Mouse (Mus musculus): ENCODE data around the gene Chst3. TPM values are rescaled to one million over a fixed set of nuclear protein-coding genes. Genes with fewer than 3 reads are reported as not detected.
"Not testable (repeated sequence)": the region's sequence is repeated elsewhere in the genome, so short reads cannot be mapped to it uniquely, and the experiment has no call there.

Chst3 gene
- polyA plus RNA-seq, 2 experiments, result 0.09 to 0.13 TPM

- Histone ChIP-seq H3K4me2 (ENCODE audit: low read depth) (no peak overlapping the region), H3K4me1 (replicated peaks; ENCODE audit: control insufficient read depth in 2 of 2, insufficient read depth in 2 of 2, low read length in 1 of 2) (no peaks in the 10 kb centered on the region), H3K9me3 (ENCODE audit: control insufficient read depth, low read length) (no peaks in the 10 kb centered on the region), H3K4me3 (ENCODE audit: insufficient read depth in 1 of 2, low read depth in 2 of 2, low read length in 2 of 2) (no peak overlapping the region), H3K9ac (replicated peaks) (no peak overlapping the region), H3K27ac (no peak overlapping the region), H3K36me3 (replicated peaks; ENCODE audit: control insufficient read depth, insufficient read depth, low read depth) (no peaks in the 10 kb centered on the region), H3K27me3 (ENCODE audit: control insufficient read depth, insufficient read depth, low read length) (no peaks in the 10 kb centered on the region)
- ATAC-seq (ENCODE audit: insufficient read depth) (no peak), DNase-seq (ENCODE audit: low read depth in 3 of 3, low spot score in 3 of 3) (no peak)
- WGBS (ENCODE audit: insufficient replicate concordance), result 27% methylated on average over 2 of the region's 2 CpGs
- no peak for TF ChIP-seq EP300 (IDR thresholded peaks at IDR 0.05; ENCODE audit: low read depth)
Observed at GRCm38 (mm10) chr10:60168306-60168705, 50.8 kb downstream of the Chst3 start.

DNA sequence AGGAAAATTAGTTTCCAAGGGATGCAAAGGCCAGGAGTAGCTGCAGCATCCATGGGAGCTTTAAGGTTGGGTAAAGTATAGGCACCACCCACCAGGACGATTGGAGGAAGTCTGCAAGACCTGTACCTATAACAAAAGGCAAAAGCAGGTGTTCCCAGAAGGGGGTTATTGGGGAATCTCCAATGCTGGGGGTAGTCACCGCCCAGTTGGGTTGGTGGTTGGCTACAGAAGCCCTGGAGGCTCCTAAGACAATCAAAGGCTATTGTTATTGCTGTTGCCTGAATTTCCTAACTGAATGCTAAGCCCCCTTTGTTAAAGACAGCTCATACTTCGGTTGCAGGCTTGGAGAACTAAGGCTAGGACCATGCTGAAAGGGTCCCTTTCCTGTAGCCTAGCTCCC lies 53.0 kb downstream of the Chst3 start:
- no peak for DNase-seq (ENCODE audit: low read depth in 3 of 3, low spot score in 3 of 3)
- Histone ChIP-seq H3K36me3 (replicated peaks; ENCODE audit: control insufficient read depth, insufficient read depth, low read depth) (no peaks in the 10 kb centered on the region), H3K4me1 (replicated peaks; ENCODE audit: control insufficient read depth in 2 of 2, insufficient read depth in 2 of 2, low read length in 1 of 2) (no peaks in the 10 kb centered on the region), H3K9me3 (ENCODE audit: control insufficient read depth, low read length) (no peaks in the 10 kb centered on the region), H3K27me3 (ENCODE audit: control insufficient read depth, insufficient read depth, low read length) (no peaks in the 10 kb centered on the region), H3K4me3 (ENCODE audit: insufficient read depth in 1 of 2, low read depth in 2 of 2, low read length in 2 of 2) (no peak overlapping the region), H3K9ac (replicated peaks) (no peak overlapping the region), H3K27ac (no peak overlapping the region), H3K4me2 (ENCODE audit: low read depth) (no peak overlapping the region)
- WGBS (ENCODE audit: insufficient replicate concordance), result 23% methylated on average over 3 of the region's 3 CpGs
- TF ChIP-seq EP300 (IDR thresholded peaks at IDR 0.05; ENCODE audit: low read depth) (no peak), CTCF (IDR thresholded peaks at IDR 0.05; ENCODE audit: low read depth) (no peak)
- no peak for ATAC-seq (ENCODE audit: insufficient read depth)

- H3K27me3 ChIP-seq (ENCODE audit: control insufficient read depth, insufficient read depth, low read length), result no peaks in the 10 kb centered on the region
- no peak for ATAC-seq (ENCODE audit: insufficient read depth)
- H3K9me3 ChIP-seq (ENCODE audit: control insufficient read depth, low read length), result no peaks in the 10 kb centered on the region
- no peak overlapping the region for H3K4me2 ChIP-seq (ENCODE audit: low read depth)
- H3K27ac ChIP-seq, result no peak overlapping the region
- no peaks in the 10 kb centered on the region for H3K4me1 ChIP-seq (replicated peaks; ENCODE audit: control insufficient read depth in 2 of 2, insufficient read depth in 2 of 2, low read length in 1 of 2)
- DNase-seq (ENCODE audit: low read depth in 3 of 3, low spot score in 3 of 3), result no peak
- no peak for TF ChIP-seq EP300 (IDR thresholded peaks at IDR 0.05; ENCODE audit: low read depth)
- TF ChIP-seq CTCF (IDR thresholded peaks at IDR 0.05; ENCODE audit: low read depth), result no peak
- H3K36me3 ChIP-seq (replicated peaks; ENCODE audit: control insufficient read depth, insufficient read depth, low read depth), result no peaks in the 10 kb centered on the region
- 58% methylated on average over 1 of the region's 1 CpGs for WGBS (ENCODE audit: insufficient replicate concordance)
- H3K9ac ChIP-seq (replicated peaks), result no peak overlapping the region
- H3K4me3 ChIP-seq (ENCODE audit: insufficient read depth in 1 of 2, low read depth in 2 of 2, low read length in 2 of 2), result no peak overlapping the region
Observed at GRCm38 (mm10) chr10:60164869-60165268, 54.2 kb downstream of the Chst3 start.

DNA sequence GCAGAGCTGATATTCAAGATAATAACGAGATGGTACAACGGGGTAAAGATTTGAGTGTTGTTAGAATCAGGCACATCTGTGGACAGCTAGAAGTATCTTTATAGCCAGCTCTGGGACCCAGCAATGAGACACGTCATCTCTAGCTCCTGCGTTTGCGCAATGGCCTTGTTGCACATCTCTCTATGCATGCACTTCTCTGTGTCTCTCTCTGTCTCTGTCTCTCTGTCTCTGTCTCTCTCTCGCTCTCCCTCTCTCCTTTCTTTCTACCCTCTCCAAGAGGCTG lies 56.1 kb downstream of the Chst3 start:
- WGBS (ENCODE audit: insufficient replicate concordance), result 65% methylated on average over 6 of the region's 6 CpGs
- Histone ChIP-seq H3K4me3 (ENCODE audit: insufficient read depth in 1 of 2, low read depth in 2 of 2, low read length in 2 of 2) (no peak overlapping the region), H3K9me3 (ENCODE audit: control insufficient read depth, low read length) (no peaks in the 10 kb centered on the region), H3K36me3 (replicated peaks; ENCODE audit: control insufficient read depth, insufficient read depth, low read depth) (no peaks in the 10 kb centered on the region), H3K27ac (no peak overlapping the region), H3K27me3 (ENCODE audit: control insufficient read depth, insufficient read depth, low read length) (no peaks in the 10 kb centered on the region), H3K9ac (replicated peaks) (no peak overlapping the region), H3K4me1 (replicated peaks; ENCODE audit: control insufficient read depth in 2 of 2, insufficient read depth in 2 of 2, low read length in 1 of 2) (no peaks in the 10 kb centered on the region), H3K4me2 (ENCODE audit: low read depth) (no peak overlapping the region)
- DNase-seq (ENCODE audit: low read depth in 3 of 3, low spot score in 3 of 3) (no peak), ATAC-seq (ENCODE audit: insufficient read depth) (no peak)
- TF ChIP-seq EP300 (IDR thresholded peaks at IDR 0.05; ENCODE audit: low read depth) (no peak), CTCF (IDR thresholded peaks at IDR 0.05; ENCODE audit: low read depth) (no peak)

GRCm38 (mm10) chr10:60162184-60162972 lies 56.7 kb downstream of the Chst3 start:
- H3K36me3 ChIP-seq (replicated peaks; ENCODE audit: control insufficient read depth, insufficient read depth, low read depth); H3K4me3 ChIP-seq (ENCODE audit: insufficient read depth in 1 of 2, low read depth in 2 of 2, low read length in 2 of 2); H3K27ac ChIP-seq; DNase-seq (ENCODE audit: low read depth in 3 of 3, low spot score in 3 of 3); H3K9me3 ChIP-seq (ENCODE audit: control insufficient read depth, low read length); H3K4me2 ChIP-seq (ENCODE audit: low read depth); H3K4me1 ChIP-seq (replicated peaks; ENCODE audit: control insufficient read depth in 2 of 2, insufficient read depth in 2 of 2, low read length in 1 of 2); ATAC-seq (ENCODE audit: insufficient read depth); H3K9ac ChIP-seq (replicated peaks); H3K27me3 ChIP-seq (ENCODE audit: control insufficient read depth, insufficient read depth, low read length): not testable (repeated sequence)
- 63% methylated on average over 8 of the region's 8 CpGs for WGBS (ENCODE audit: insufficient replicate concordance)

DNA sequence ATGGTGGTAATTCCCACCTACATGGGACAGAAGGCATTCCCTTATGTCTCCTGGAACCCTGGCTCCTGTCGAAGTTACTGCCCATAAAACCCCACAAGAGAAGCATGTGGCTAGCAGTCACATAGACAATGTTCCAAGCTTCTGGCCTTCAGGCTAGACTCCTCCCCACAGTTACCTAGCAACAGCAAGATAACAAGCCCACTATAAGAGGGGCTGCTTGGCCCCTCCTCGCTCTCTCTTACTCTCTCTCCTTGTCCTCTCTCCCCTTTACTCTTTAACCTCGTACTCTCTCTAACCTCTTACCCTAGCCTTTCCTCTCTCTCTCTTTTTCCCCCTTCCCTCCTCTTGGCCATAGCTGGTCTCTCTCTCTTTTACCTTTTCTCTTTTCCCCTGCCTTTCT lies 57.7 kb downstream of the Chst3 start:
- H3K4me1 ChIP-seq (replicated peaks; ENCODE audit: control insufficient read depth in 2 of 2, insufficient read depth in 2 of 2, low read length in 1 of 2); H3K4me2 ChIP-seq (ENCODE audit: low read depth); H3K9me3 ChIP-seq (ENCODE audit: control insufficient read depth, low read length); H3K27me3 ChIP-seq (ENCODE audit: control insufficient read depth, insufficient read depth, low read length); H3K36me3 ChIP-seq (replicated peaks; ENCODE audit: control insufficient read depth, insufficient read depth, low read depth); H3K27ac ChIP-seq; H3K4me3 ChIP-seq (ENCODE audit: insufficient read depth in 1 of 2, low read depth in 2 of 2, low read length in 2 of 2); ATAC-seq (ENCODE audit: insufficient read depth); H3K9ac ChIP-seq (replicated peaks); DNase-seq (ENCODE audit: low read depth in 3 of 3, low spot score in 3 of 3): not testable (repeated sequence)
- 55% methylated on average over 3 of the region's 3 CpGs for WGBS (ENCODE audit: insufficient replicate concordance)
